Mouse (Mus musculus) hindbrain, embryonic 14.5 days (tissue): Measurements from ENCODE around the gene Enthd1. TPM values are rescaled to one million over a fixed set of nuclear protein-coding genes. Genes with fewer than 3 reads are reported as not detected.

Source experiments
- ATAC-seq: fragments of 200-750 bp; cut with Nextera tagmentation; 2 replicates; pipeline ENCODE4 v1.8.0; 2017; ENCODE audit warnings: moderate number of reproducible peaks, mild to moderate bottlenecking, moderate TSS enrichment, moderate library complexity; ENCODE audit not compliant: low FRiP score
- DNase-seq: peaks from one replicate; pipeline ENCODE4 v3.0.0-alpha.2; 2015; ENCODE audit warnings: low spot score
- H3K27ac ChIP-seq: fragments of 300-500 bp; sonication (generic); 2 replicates; pipeline ENCODE4 v1.5.1; 2014; ENCODE audit warnings: mild to moderate bottlenecking, moderate library complexity
- H3K27me3 ChIP-seq: fragments of 300-500 bp; sonication (generic); 2 replicates; pipeline ENCODE4 v1.6.1; 2014; ENCODE audit warnings: mild to moderate bottlenecking, low read length, mixed read lengths; ENCODE audit not compliant: control insufficient read depth, insufficient read depth
- H3K36me3 ChIP-seq: fragments of 300-500 bp; sonication (generic); replicated peaks from 2 replicates; pipeline ENCODE4 v1.6.1; 2014; ENCODE audit not compliant: control insufficient read depth, insufficient read depth
- H3K4me1 ChIP-seq: fragments of 300-500 bp; sonication (generic); replicated peaks from 2 replicates; pipeline ENCODE4 v1.6.1; 2014; ENCODE audit warnings: antibody characterized with exemption, low read length, mixed read lengths; ENCODE audit not compliant: control insufficient read depth, insufficient read depth
- H3K4me2 ChIP-seq: fragments of 300-500 bp; sonication (generic); replicated peaks from 2 replicates; pipeline ENCODE4 v1.6.1; 2014; ENCODE audit warnings: mild to moderate bottlenecking, moderate library complexity
- H3K4me3 ChIP-seq: fragments of 300-500 bp; sonication (generic); replicated peaks from 2 replicates; pipeline ENCODE4 v1.5.1; 2014; ENCODE audit warnings: mild to moderate bottlenecking, low read length
- H3K9ac ChIP-seq: fragments of 300-500 bp; sonication (generic); 2 replicates; pipeline ENCODE4 v1.6.1; 2014
- H3K9me3 ChIP-seq: fragments of 300-500 bp; sonication (generic); 2 replicates; pipeline ENCODE4 v1.6.1; 2016; ENCODE audit warnings: low read length; ENCODE audit not compliant: control insufficient read depth
- WGBS: fragments of 180-500 bp; shearing (Covaris S2); extraction: QIAGEN DNeasy Blood & Tissue Kit; methylation state at CpG from one replicate; pipeline ENCODE4 v1.1.7; 2014; 5-methylcytosine and 5-hydroxymethylcytosine counted together
- polyA plus RNA-seq: library from polyadenylated mRNA; unstranded; fragments of >200 nt; fragmentation: Nextera tagmentation; extraction: Ambion mirVana; gene quantifications from 2 replicates; pipeline ENCODE4 v1.2.1, GENCODE M21; 2014

Gene Enthd1
- polyA plus RNA-seq, 1 experiment from 2014 or later, result not detected

- no peak overlapping the region for H3K27ac ChIP-seq
- ATAC-seq, result no peak
- no peak overlapping the region for H3K9ac ChIP-seq
- no peaks in the 10 kb centered on the region for H3K27me3 ChIP-seq
- WGBS, result 79% methylated on average over 6 of the region's 6 CpGs
- no peak for DNase-seq
- H3K9me3 ChIP-seq, result no peaks in the 10 kb centered on the region
- no peaks in the 10 kb centered on the region for H3K36me3 ChIP-seq
- no peaks in the 10 kb centered on the region for H3K4me1 ChIP-seq
- no peak overlapping the region for H3K4me2 ChIP-seq
- no peak overlapping the region for H3K4me3 ChIP-seq
Observed at GRCm38 (mm10) chr15:80454486-80454885, 110.5 kb downstream of the Enthd1 start.

- WGBS, result 35% methylated on average over 16 of the region's 16 CpGs
- Histone ChIP-seq H3K4me2 (no peak overlapping the region), H3K36me3 (no peaks in the 10 kb centered on the region), H3K9ac (no peak overlapping the region), H3K27ac (no peak overlapping the region), H3K27me3 (no peaks in the 10 kb centered on the region), H3K4me3 (no peak overlapping the region), H3K4me1 (no peaks in the 10 kb centered on the region), H3K9me3 (no peaks in the 10 kb centered on the region)
- DNase-seq, result no peak
- no peak for ATAC-seq
Observed at GRCm38 (mm10) chr15:80452425-80452824, 112.5 kb downstream of the Enthd1 start.

GRCm38 (mm10) chr15:80445956-80446687 lies 118.8 kb downstream of the Enthd1 start:
- no peak overlapping the region for H3K4me2 ChIP-seq

GRCm38 (mm10) chr15:80440195-80440594 lies 124.8 kb downstream of the Enthd1 start:
- DNase-seq, result no peak
- H3K4me2 ChIP-seq, result no peak overlapping the region
- no peak overlapping the region for H3K4me3 ChIP-seq
- H3K9ac ChIP-seq, result no peak overlapping the region
- H3K27ac ChIP-seq, result no peak overlapping the region
- WGBS, result 91% methylated on average over 6 of the region's 6 CpGs
- H3K9me3 ChIP-seq, result no peaks in the 10 kb centered on the region
- 0 out of 2 replicates have a peak, but pooled peaks cover 5% of the 10 kb centered on the region for H3K4me1 ChIP-seq
- H3K36me3 ChIP-seq, result no peaks in the 10 kb centered on the region
- no peak for ATAC-seq
- no peaks in the 10 kb centered on the region for H3K27me3 ChIP-seq

More at GRCm38 (mm10) chr15:80445956-80446687, 118.8 kb downstream of the Enthd1 start:
- H3K4me1 ChIP-seq, result no peaks in the 10 kb centered on the region
- H3K36me3 ChIP-seq, result no peaks in the 10 kb centered on the region
- no peaks in the 10 kb centered on the region for H3K27me3 ChIP-seq
- no peak overlapping the region for H3K9ac ChIP-seq
- no peaks in the 10 kb centered on the region for H3K9me3 ChIP-seq
- H3K4me3 ChIP-seq, result no peak overlapping the region
- ATAC-seq (no peak), DNase-seq (no peak)
- WGBS, result 76% methylated on average over 15 of the region's 15 CpGs
- H3K27ac ChIP-seq, result no peak overlapping the region

GRCm38 (mm10) chr15:80438423-80438822 lies 126.5 kb downstream of the Enthd1 start:
- H3K4me1 ChIP-seq, result 0 out of 2 replicates have a peak, but pooled peaks cover 5% of the 10 kb centered on the region
- H3K36me3 ChIP-seq, result no peaks in the 10 kb centered on the region
- no peak overlapping the region for H3K4me2 ChIP-seq
- no peaks in the 10 kb centered on the region for H3K9me3 ChIP-seq
- no peak overlapping the region for H3K27ac ChIP-seq
- no peak for DNase-seq
- WGBS, result 72% methylated on average over 9 of the region's 9 CpGs
- ATAC-seq, result no peak
- no peak overlapping the region for H3K9ac ChIP-seq
- no peaks in the 10 kb centered on the region for H3K27me3 ChIP-seq
- H3K4me3 ChIP-seq, result no peak overlapping the region

GRCm38 (mm10) chr15:80437996-80438395 lies 127.0 kb downstream of the Enthd1 start:
- H3K27ac ChIP-seq, result no peak overlapping the region
- no peak overlapping the region for H3K4me2 ChIP-seq
- H3K9me3 ChIP-seq, result no peaks in the 10 kb centered on the region
- no peaks in the 10 kb centered on the region for H3K27me3 ChIP-seq
- ATAC-seq, result no peak
- 76% methylated on average over 9 of the region's 9 CpGs for WGBS
- H3K4me3 ChIP-seq, result no peak overlapping the region
- H3K36me3 ChIP-seq, result no peaks in the 10 kb centered on the region
- DNase-seq, result no peak
- H3K9ac ChIP-seq, result no peak overlapping the region
- 0 out of 2 replicates have a peak, but pooled peaks cover 5% of the 10 kb centered on the region for H3K4me1 ChIP-seq

GRCm38 (mm10) chr15:80436961-80437360 lies 128.0 kb downstream of the Enthd1 start:
- Histone ChIP-seq H3K9ac (no peak overlapping the region), H3K27me3 (no peaks in the 10 kb centered on the region), H3K36me3 (no peaks in the 10 kb centered on the region), H3K27ac (no peak overlapping the region), H3K4me2 (no peak overlapping the region), H3K9me3 (no peaks in the 10 kb centered on the region), H3K4me1 (0 out of 2 replicates have a peak, but pooled peaks cover 5% of the 10 kb centered on the region), H3K4me3 (no peak overlapping the region)
- ATAC-seq (no peak), DNase-seq (no peak)
- WGBS, result 85% methylated on average over 5 of the region's 5 CpGs

GRCm38 (mm10) chr15:80430324-80430723 lies 134.6 kb downstream of the Enthd1 start:
- Histone ChIP-seq H3K36me3 (no peaks in the 10 kb centered on the region), H3K4me2 (no peak overlapping the region), H3K9ac (no peak overlapping the region), H3K4me1 (no peaks in the 10 kb centered on the region), H3K9me3 (no peaks in the 10 kb centered on the region), H3K4me3 (no peak overlapping the region), H3K27me3 (no peaks in the 10 kb centered on the region), H3K27ac (peak overlapping the region; percentile 5; the same call in 1 of the 2 replicates)
- WGBS, result 48% methylated on average over 11 of the region's 11 CpGs
- no peak for ATAC-seq
- peak; percentile 41 for DNase-seq

GRCm38 (mm10) chr15:80418146-80418545 lies 146.8 kb downstream of the Enthd1 start:
- WGBS, result 81% methylated on average over 2 of the region's 2 CpGs
- Histone ChIP-seq H3K9ac (no peak overlapping the region), H3K4me3 (no peak overlapping the region), H3K9me3 (no peaks in the 10 kb centered on the region), H3K4me1 (no peaks in the 10 kb centered on the region), H3K27ac (no peak overlapping the region), H3K27me3 (no peaks in the 10 kb centered on the region), H3K4me2 (no peak overlapping the region), H3K36me3 (no peaks in the 10 kb centered on the region)
- DNase-seq (no peak), ATAC-seq (no peak)
